Mouse (Mus musculus): ENCODE data around the gene Zbtb17. TPM values are rescaled to one million over a fixed set of nuclear protein-coding genes. Genes with fewer than 3 reads are reported as not detected.
A peak's percentile ranks its signal among the peaks of the same experiment; 100 is the strongest.

Zbtb17 gene
- 1.9 and 2.6 TPM in 2 replicates for polyA plus RNA-seq (2012)

DNA sequence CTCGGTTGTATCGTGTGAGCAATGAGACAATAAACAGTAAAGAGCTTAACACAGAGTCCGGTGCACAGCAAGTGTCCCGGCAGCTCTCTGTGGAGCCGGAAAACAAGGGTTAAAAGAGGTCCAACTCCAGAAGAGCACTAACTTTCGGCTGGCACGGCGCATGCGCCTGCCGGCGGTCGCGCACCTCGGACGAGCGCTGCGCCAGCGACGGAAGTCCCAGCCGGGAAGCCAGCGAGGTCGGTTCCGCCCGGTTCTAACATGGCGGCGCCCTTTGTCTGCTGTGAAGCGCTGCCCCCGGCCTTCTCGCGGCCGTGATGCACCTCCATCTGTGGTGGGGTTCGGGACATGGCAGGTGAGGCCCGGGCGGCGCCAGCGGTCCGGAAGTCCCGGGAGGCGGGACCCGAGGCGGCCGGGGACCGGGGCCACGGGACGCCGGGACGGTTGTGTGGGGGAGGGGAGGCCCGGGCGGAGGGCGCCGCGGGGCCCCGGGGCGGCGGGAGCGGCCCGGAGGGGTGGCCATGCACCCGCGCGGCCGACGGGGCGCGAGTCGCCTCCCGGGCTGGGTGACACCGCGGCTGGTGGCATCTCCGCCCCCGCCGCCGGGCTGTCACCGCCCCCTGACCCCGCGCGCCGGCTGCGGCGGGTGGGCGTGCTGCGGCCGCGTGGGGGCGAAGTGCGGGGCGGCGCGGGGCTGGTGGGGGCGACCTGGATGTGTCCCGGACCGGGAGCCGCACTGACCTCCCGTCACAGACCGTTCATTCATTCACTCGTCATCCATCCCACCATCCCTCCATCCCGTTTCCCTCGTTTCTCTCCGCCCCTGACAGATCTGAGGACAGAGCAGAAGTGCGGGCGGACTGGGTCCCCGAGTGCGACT is at the start of gene Zbtb17:
TSS of gene Zbtb17 (plus strand) at position 204 of the 877 bp plus-strand sequence.
- TF ChIP-seq TAL1 (IDR thresholded peaks at IDR 0.05; ENCODE audit: low read length) (no peak), GATA1 (IDR thresholded peaks at IDR 0.05; ENCODE audit: low read length) (no peak)
- H3K4me3 ChIP-seq (replicated peaks), result peak within 1 kb of the TSS; percentile 95
- H3K27me3 ChIP-seq (ENCODE audit: control insufficient read depth), result no peaks in the 10 kb centered on the region; the same call in 1 of the 2 replicates

DNA sequence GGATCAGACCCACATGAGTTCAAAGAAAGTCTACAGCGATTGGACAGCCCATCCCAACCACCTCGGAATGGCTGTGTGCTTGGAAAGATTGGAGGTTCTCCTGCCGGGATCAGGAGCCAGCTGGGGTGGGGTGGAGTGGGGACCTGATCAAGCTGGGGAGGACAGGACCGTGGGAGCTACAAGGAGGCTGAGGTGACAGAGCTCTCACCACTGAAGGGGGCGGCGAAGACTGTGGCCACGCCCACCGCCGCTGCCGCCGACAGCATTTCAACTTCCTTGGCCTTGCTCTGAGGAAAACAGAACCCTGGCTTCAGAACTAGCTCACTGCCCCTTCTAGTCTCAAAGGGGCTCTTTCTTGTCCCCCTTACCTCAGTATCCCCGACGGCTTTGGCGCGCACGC is 49.7 kb upstream of the Zbtb17 start:
- Histone ChIP-seq H3K27me3 (ENCODE audit: control insufficient read depth) (no peaks in the 10 kb centered on the region), H3K36me3 (ENCODE audit: control insufficient read depth) (no peaks in the 10 kb centered on the region), H3K9me3 (ENCODE audit: control insufficient read depth, low read length) (no peaks in the 10 kb centered on the region), H3K4me3 (replicated peaks) (no peak overlapping the region), H3K4me1 (ENCODE audit: control insufficient read depth) (no peaks in the 10 kb centered on the region)
- TF ChIP-seq TAL1 (IDR thresholded peaks at IDR 0.05; ENCODE audit: low read length) (no peak), GATA1 (IDR thresholded peaks at IDR 0.05; ENCODE audit: low read length) (no peak)

More for the DNA sequence above, at the start of gene Zbtb17:
- Histone ChIP-seq H3K9me3 (ENCODE audit: control insufficient read depth, low read length) (no peaks in the 10 kb centered on the region), H3K4me1 (ENCODE audit: control insufficient read depth) (peaks cover 27% of the 10 kb centered on the region), H3K36me3 (ENCODE audit: control insufficient read depth) (peaks cover 21% of the 10 kb centered on the region)

DNA sequence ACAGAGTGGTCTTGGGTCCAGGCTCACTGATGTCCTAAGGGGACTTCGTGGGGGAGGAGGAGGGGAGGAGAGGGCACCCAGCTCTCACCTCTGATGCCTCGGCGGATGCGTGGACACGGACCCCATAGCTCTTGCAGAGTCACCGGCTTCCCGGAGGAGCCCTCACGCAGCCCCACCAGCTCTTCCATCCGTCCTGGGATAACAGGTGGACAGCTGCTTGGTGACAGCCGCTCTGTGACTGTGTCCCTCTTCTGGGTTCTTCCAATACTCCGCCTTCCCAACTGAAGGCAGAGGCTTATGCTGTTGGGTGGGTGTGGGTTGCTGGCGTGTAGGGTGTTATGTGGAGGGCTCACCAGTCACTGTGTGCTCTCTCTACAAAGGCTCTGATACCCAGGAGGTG is 46.6 kb upstream of the Zbtb17 start:
- no peaks in the 10 kb centered on the region for H3K36me3 ChIP-seq (ENCODE audit: control insufficient read depth)
- no peaks in the 10 kb centered on the region for H3K4me1 ChIP-seq (ENCODE audit: control insufficient read depth)
- no peaks in the 10 kb centered on the region for H3K9me3 ChIP-seq (ENCODE audit: control insufficient read depth, low read length)
- no peaks in the 10 kb centered on the region for H3K27me3 ChIP-seq (ENCODE audit: control insufficient read depth)
- TF ChIP-seq TAL1 (IDR thresholded peaks at IDR 0.05; ENCODE audit: low read length) (no peak), GATA1 (IDR thresholded peaks at IDR 0.05; ENCODE audit: low read length) (no peak)
- H3K4me3 ChIP-seq (replicated peaks), result no peak overlapping the region

DNA sequence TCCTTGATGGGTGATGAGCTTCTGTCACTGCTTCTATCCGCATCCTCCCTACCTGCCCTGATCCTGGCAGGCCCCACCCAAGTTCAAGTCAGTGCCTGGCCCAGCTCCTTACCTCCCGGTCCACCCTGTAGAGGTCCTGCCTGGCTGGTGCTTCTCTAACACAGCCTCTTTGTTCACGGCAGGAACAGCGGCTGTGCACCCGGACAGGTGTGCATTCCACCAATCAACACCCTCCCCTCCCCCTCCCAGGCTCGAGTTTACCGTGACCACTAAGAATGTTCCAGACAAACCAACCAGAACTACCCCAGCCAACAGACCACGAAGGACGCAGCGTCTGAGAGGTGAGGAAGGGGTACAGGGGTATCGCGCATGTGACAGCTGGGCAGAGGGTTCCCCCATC is 45.9 kb upstream of the Zbtb17 start, which contains the start of gene Clcnka:
TSS of gene Clcnka (minus strand) at position 180 of the 400 bp plus-strand sequence.
- H3K9me3 ChIP-seq (ENCODE audit: control insufficient read depth, low read length), result no peaks in the 10 kb centered on the region
- no peak within 1 kb of the TSS for H3K4me3 ChIP-seq (replicated peaks)
- TF ChIP-seq GATA1 (IDR thresholded peaks at IDR 0.05; ENCODE audit: low read length) (no peak), TAL1 (IDR thresholded peaks at IDR 0.05; ENCODE audit: low read length) (no peak)
- H3K27me3 ChIP-seq (ENCODE audit: control insufficient read depth), result no peaks in the 10 kb centered on the region
- H3K36me3 ChIP-seq (ENCODE audit: control insufficient read depth), result no peaks in the 10 kb centered on the region
- H3K4me1 ChIP-seq (ENCODE audit: control insufficient read depth), result no peaks in the 10 kb centered on the region

DNA sequence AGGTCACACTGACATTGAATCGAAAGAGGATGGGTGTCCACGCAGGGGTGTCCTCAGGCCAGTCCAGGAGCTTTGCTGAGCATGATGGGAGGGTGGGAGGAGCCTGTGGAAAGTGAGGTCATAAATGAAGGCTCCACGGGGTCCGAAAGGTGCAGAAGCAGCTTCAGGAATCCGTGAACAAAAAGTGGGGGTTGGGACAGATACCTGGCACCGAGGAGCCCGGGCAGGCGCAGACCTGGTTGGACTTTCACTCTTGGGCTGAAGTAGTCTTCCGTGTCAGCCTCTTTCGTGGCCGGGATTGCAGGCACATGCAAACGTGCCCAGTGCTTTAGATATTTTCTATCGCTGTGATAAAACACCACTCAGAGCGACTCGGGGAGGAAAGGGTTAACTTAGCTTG is 44.3 kb upstream of the Zbtb17 start:
- TF ChIP-seq TAL1 (IDR thresholded peaks at IDR 0.05; ENCODE audit: low read length), result no peak
- no peak for TF ChIP-seq GATA1 (IDR thresholded peaks at IDR 0.05; ENCODE audit: low read length)
- H3K36me3 ChIP-seq (ENCODE audit: control insufficient read depth), result no peaks in the 10 kb centered on the region
- H3K27me3 ChIP-seq (ENCODE audit: control insufficient read depth), result no peaks in the 10 kb centered on the region

DNA sequence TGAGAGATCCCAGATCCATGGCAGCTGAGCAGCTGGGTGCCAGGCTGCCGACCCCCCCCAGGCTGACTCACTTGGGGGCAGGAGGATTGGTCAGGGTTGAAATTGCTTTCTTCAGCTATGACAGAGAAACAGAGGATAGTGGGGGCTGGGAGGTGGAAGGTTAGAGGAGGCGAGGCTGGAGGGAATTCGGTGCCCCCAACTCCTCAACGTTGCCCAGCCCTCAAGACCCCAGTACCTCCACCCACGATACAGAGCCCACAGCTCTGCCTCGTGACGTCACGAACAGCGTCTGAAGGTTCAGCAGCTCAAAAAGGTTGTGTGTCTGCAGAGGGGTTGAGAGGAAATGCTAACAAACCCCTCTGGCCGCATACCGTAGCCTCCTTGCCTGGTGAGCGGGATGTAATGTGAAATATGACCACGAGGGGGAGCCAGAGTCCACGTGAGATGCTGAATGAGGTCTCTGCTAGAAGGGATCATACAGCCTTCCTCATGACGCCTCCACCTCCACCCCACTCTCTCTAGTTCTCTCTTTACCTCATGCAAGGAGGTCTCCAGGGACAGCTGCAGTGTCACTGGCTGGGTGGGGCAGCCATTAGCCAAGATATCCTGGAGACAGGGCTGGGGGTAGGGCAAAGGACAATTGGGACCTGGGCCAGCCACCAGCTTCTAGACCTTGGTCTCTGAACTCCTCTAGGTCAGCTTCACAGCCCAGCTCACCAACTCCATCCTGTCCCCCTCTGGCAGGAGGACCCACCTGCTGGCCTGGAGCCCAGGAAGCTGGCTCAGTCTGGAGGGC is 39.7 kb upstream of the Zbtb17 start:
- Histone ChIP-seq H3K9me3 (ENCODE audit: control insufficient read depth, low read length) (no peaks in the 10 kb centered on the region), H3K36me3 (ENCODE audit: control insufficient read depth) (no peaks in the 10 kb centered on the region), H3K27me3 (ENCODE audit: control insufficient read depth) (no peaks in the 10 kb centered on the region), H3K4me1 (ENCODE audit: control insufficient read depth) (no peaks in the 10 kb centered on the region), H3K4me3 (replicated peaks) (no peak overlapping the region)
- TF ChIP-seq GATA1 (IDR thresholded peaks at IDR 0.05; ENCODE audit: low read length), result no peak
- TF ChIP-seq TAL1 (IDR thresholded peaks at IDR 0.05; ENCODE audit: low read length), result no peak

More for the DNA sequence above, 44.3 kb upstream of the Zbtb17 start:
- Histone ChIP-seq H3K9me3 (ENCODE audit: control insufficient read depth, low read length) (no peaks in the 10 kb centered on the region), H3K4me3 (replicated peaks) (no peak overlapping the region), H3K4me1 (ENCODE audit: control insufficient read depth) (no peaks in the 10 kb centered on the region)

DNA sequence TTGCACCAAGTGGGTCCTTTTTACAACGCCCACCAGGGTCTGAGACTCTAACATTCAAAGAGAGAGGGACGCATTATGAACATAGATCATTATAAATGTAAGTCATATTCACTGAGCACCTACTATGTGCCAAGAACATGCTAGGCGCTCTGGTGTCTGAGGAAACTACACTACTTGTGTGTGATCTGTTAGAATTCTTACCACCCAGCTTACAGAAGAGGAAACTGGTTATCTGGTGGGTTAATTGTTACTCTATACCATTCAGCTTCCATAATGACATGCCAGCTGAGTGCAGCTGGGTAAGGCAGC is 39.2 kb upstream of the Zbtb17 start:
- H3K4me3 ChIP-seq (replicated peaks), result no peak overlapping the region
- no peaks in the 10 kb centered on the region for H3K9me3 ChIP-seq (ENCODE audit: control insufficient read depth, low read length)
- TF ChIP-seq GATA1 (IDR thresholded peaks at IDR 0.05; ENCODE audit: low read length) (no peak), TAL1 (IDR thresholded peaks at IDR 0.05; ENCODE audit: low read length) (no peak)
- no peaks in the 10 kb centered on the region for H3K36me3 ChIP-seq (ENCODE audit: control insufficient read depth)
- no peaks in the 10 kb centered on the region for H3K27me3 ChIP-seq (ENCODE audit: control insufficient read depth)
- no peaks in the 10 kb centered on the region for H3K4me1 ChIP-seq (ENCODE audit: control insufficient read depth)

DNA sequence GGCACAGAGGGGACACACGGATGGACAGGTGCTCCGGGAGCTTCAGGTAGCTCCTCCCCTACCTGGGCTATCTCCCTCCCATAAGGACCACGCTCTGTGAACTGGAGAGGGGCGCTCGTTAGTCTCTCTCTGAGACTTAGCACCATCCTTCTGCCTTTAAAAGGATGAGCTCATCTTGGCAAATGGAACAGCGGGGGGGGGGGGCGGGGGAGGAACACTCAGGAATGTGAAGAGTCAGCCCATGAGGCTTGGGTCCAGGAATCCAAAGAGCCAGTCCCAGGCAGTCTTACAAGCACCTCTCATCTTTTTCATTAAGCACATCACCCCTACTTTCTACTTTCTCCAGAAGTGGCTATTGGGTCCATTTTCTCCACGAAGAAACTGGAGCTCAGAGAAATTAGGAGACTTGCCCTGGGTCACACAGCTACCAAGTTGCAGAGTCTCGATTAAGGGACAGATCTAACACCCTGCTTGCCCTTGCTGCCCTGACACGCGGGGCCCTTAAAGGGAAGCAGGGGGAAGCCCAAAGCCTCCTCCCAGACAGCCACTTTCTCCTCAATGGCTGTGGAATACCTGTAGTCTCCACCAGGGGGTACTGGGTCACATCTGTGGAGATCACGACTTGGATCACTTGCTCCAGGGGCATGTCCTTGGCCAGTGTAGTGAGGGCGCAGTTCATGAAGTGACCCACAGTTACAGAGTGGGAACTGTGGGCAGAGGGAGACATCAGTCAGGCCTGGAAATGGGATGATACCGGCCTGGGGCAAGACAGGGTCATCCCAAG is 37.7 kb upstream of the Zbtb17 start:
- peaks cover 4% of the 10 kb centered on the region; the same call in 1 of the 2 replicates for H3K27me3 ChIP-seq (ENCODE audit: control insufficient read depth)

More for the DNA sequence above, 37.7 kb upstream of the Zbtb17 start:
- no peak overlapping the region for H3K4me3 ChIP-seq (replicated peaks)
- H3K36me3 ChIP-seq (ENCODE audit: control insufficient read depth), result no peaks in the 10 kb centered on the region
- H3K4me1 ChIP-seq (ENCODE audit: control insufficient read depth), result no peaks in the 10 kb centered on the region
- no peaks in the 10 kb centered on the region for H3K9me3 ChIP-seq (ENCODE audit: control insufficient read depth, low read length)
- TF ChIP-seq GATA1 (IDR thresholded peaks at IDR 0.05; ENCODE audit: low read length) (no peak), TAL1 (IDR thresholded peaks at IDR 0.05; ENCODE audit: low read length) (no peak)
